Mouse (Mus musculus) ES-E14 (cell line): ENCODE data around the gene Specc1l. TPM values are rescaled to one million over a fixed set of nuclear protein-coding genes. Genes with fewer than 3 reads are reported as not detected.

Experiments used
- DNase-seq: peaks from one replicate; pipeline ENCODE4 v3.0.0-alpha.2; 2013; ENCODE audit warnings: low read depth, low spot score
- H3K27ac ChIP-seq: 2 replicates; pipeline ENCODE4 v1.5.1; 2012; ENCODE audit warnings: low read depth, mild to moderate bottlenecking, low read length, moderate library complexity, mixed read lengths; ENCODE audit not compliant: poor library complexity, insufficient read depth, severe bottlenecking
- H3K36me3 ChIP-seq: 2 replicates; pipeline ENCODE4 v1.6.1; 2012; ENCODE audit warnings: mild to moderate bottlenecking, low read length, moderate library complexity, mixed read lengths; ENCODE audit not compliant: control insufficient read depth, poor library complexity, insufficient read depth, severe bottlenecking
- H3K4me1 ChIP-seq, 2 experiments: fragments of 150-350 bp in 1 of 2; sonication (generic) in 1 of 2; 2 replicates each; pipeline ENCODE4 v1.6.1; 2012; ENCODE audit warnings: low read length in 2 of 2, mild to moderate bottlenecking in 1 of 2, mixed read lengths in 1 of 2; ENCODE audit not compliant: control insufficient read depth in 2 of 2, insufficient read depth in 2 of 2, poor library complexity in 1 of 2
- H3K4me3 ChIP-seq, 2 experiments: fragments of 150-350 bp in 1 of 2; sonication (generic) in 1 of 2; 2 replicates each; pipeline ENCODE4 v1.5.1; 2012; ENCODE audit warnings: low read length in 2 of 2, low read depth in 1 of 2, mild to moderate bottlenecking in 1 of 2, mixed read lengths in 1 of 2; ENCODE audit not compliant: insufficient read depth in 1 of 2, poor library complexity in 1 of 2, severe bottlenecking in 1 of 2
- H3K9ac ChIP-seq: 2 replicates; pipeline ENCODE4 v1.6.1; 2012; ENCODE audit warnings: low read depth, mild to moderate bottlenecking, low read length, mixed read lengths; ENCODE audit not compliant: poor library complexity, insufficient read depth, severe bottlenecking
- H3K9me3 ChIP-seq: fragments of 150-350 bp; sonication (generic); 2 replicates; pipeline ENCODE4 v1.6.1; 2012; ENCODE audit warnings: low read depth, mild to moderate bottlenecking, low read length; ENCODE audit not compliant: control insufficient read depth, insufficient read depth
- CHD2 ChIP-seq: IDR thresholded peaks from 2 replicates; pipeline ENCODE4 v1.6.1; 2014; ENCODE audit warnings: mild to moderate bottlenecking, low read depth, low read length, inconsistent platforms
- HCFC1 ChIP-seq: IDR thresholded peaks from 2 replicates; pipeline ENCODE4 v1.6.1; 2012; ENCODE audit warnings: low read length, inconsistent platforms, borderline replicate concordance; ENCODE audit not compliant: insufficient read depth
- MAFK ChIP-seq: IDR thresholded peaks from 2 replicates; pipeline ENCODE4 v1.6.1; 2014; ENCODE audit warnings: mild to moderate bottlenecking, low read depth, low read length, inconsistent platforms; ENCODE audit not compliant: insufficient read depth
- ZC3H11A ChIP-seq: IDR thresholded peaks from 2 replicates; pipeline ENCODE4 v1.6.1; 2012; ENCODE audit warnings: low read depth, mild to moderate bottlenecking, inconsistent platforms, low read length, borderline replicate concordance
- ZNF384 ChIP-seq: IDR thresholded peaks from 2 replicates; pipeline ENCODE4 v1.6.1; 2012; ENCODE audit warnings: low read depth, low read length, inconsistent platforms
- in situ Hi-C, 2 experiments: fragments of 600-800 bp; cut with MboI; formaldehyde crosslinking; loops; one replicate each; pipeline ENCODE4 v1.15.1; 2025; ENCODE audit warnings: low sequenced_read_pairs in 2 of 2, inconsistent platforms in 1 of 2; ENCODE audit not compliant: unreplicated experiment in 2 of 2
- total RNA-seq: library from RNA; depleted of rRNA; stranded (reverse); fragments of 300-350 nt; gene quantifications from 2 replicates; pipeline ENCODE4 v1.2.3, GENCODE M21; 2012

Specc1l gene
- total RNA-seq, 1 experiment: 23.5 TPM

DNA sequence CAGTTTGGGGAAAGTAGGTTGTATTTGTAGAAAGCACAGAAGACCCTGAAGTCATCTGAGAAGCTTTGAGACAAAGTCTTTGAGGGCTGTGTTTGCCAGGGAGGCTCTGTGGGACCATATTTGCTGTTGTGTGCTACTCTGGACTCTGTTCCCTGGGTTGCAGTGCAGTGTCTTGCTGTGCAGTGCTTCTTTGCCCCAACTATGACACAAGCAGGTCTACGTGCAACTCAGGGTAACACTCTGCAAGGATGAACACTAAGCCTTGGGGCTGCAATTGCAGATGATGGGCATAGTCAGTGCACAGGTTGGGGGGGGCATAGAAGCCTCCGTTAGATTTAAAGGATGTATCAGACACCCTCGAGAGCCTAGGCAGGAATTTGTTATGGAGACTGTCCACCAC lies 8.8 kb downstream of the Specc1l start:
- Histone ChIP-seq H3K36me3 (no peaks in the 10 kb centered on the region), H3K9me3 (no peaks in the 10 kb centered on the region), H3K27ac (no peak overlapping the region), H3K9ac (no peak overlapping the region), H3K4me1 (no peaks in the 10 kb centered on the region), H3K4me3 (no peak overlapping the region)
- no peak for DNase-seq
- in situ Hi-C loops: no loop called here
- no peak for TF ChIP-seq HCFC1
- TF ChIP-seq CHD2: no peak
- no peak for TF ChIP-seq ZC3H11A
- TF ChIP-seq MAFK: no peak
- TF ChIP-seq ZNF384: no peak

GRCm38 (mm10) chr10:75221936-75222610 lies 10.2 kb downstream of the Specc1l start:
- TF ChIP-seq ZNF384 (no peak), ZC3H11A (no peak), HCFC1 (no peak), CHD2 (no peak), MAFK (no peak)
- no peak overlapping the region for H3K9ac ChIP-seq
- no peak overlapping the region for H3K4me3 ChIP-seq
- no peaks in the 10 kb centered on the region for H3K9me3 ChIP-seq
- H3K4me1 ChIP-seq: no peaks in the 10 kb centered on the region
- no peak overlapping the region for H3K27ac ChIP-seq
- DNase-seq: no peak
- in situ Hi-C loops: no loop called here
- H3K36me3 ChIP-seq: no peaks in the 10 kb centered on the region

DNA sequence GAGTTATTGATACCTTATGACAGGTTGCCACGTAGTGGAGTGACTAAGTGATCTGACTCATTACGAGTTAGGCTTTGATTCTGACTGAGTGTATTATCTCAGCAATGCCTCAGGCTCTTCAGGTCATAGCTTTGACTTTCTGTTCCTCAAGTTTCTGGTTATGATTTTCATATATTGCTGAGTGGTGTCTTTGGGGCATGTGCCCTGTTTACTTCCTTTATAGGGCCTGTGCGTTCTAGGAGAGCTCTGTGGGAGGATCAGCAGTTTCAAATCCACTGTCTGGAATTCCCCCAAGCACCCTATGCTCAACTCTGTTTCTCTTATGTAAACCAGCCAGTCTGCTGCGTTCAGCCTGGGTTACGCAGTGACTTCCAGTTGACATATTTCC lies 10.7 kb downstream of the Specc1l start:
- no peaks in the 10 kb centered on the region for H3K36me3 ChIP-seq
- DNase-seq: no peak
- H3K4me1 ChIP-seq: no peaks in the 10 kb centered on the region
- H3K9me3 ChIP-seq: no peaks in the 10 kb centered on the region
- no peak overlapping the region for H3K27ac ChIP-seq
- no peak for TF ChIP-seq MAFK
- no peak for TF ChIP-seq CHD2
- no peak for TF ChIP-seq HCFC1
- TF ChIP-seq ZNF384: no peak
- TF ChIP-seq ZC3H11A: no peak
- in situ Hi-C loops: no loop called here
- H3K9ac ChIP-seq: no peak overlapping the region
- no peak overlapping the region for H3K4me3 ChIP-seq

- TF ChIP-seq CHD2 (no peak), ZNF384 (no peak), ZC3H11A (no peak), MAFK (no peak), HCFC1 (no peak)
- Histone ChIP-seq H3K4me1 (no peaks in the 10 kb centered on the region), H3K9me3 (no peaks in the 10 kb centered on the region), H3K9ac (no peak overlapping the region), H3K4me3 (no peak overlapping the region), H3K27ac (no peak overlapping the region), H3K36me3 (no peaks in the 10 kb centered on the region)
- no peak for DNase-seq
- in situ Hi-C loops: no loop called here
Observed at GRCm38 (mm10) chr10:75224154-75224553, 12.3 kb downstream of the Specc1l start.

DNA sequence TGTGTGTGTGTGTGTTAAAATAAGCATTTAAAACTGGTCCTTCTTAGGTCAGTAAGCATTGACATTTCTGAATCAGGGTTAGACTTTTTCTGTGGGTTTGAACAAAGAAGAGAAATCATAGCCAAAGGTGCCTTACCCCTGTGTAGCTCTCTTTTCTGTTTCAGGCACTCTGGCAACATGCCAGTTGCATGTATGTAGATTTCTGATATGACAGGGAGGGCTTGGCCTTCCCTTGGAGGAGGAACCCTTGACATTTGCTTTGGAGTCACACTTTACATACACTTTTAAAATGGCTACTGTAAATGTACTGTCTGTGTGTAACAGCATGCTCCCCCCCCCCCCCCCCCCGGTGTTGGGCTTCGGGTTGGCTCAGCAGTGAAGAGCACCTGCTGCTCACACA lies 12.8 kb downstream of the Specc1l start:
- no peak overlapping the region for H3K4me3 ChIP-seq
- H3K36me3 ChIP-seq: no peaks in the 10 kb centered on the region
- H3K9me3 ChIP-seq: no peaks in the 10 kb centered on the region
- no peak for DNase-seq
- H3K27ac ChIP-seq: no peak overlapping the region
- H3K9ac ChIP-seq: no peak overlapping the region
- in situ Hi-C loops: no loop called here
- TF ChIP-seq ZC3H11A (no peak), ZNF384 (no peak), CHD2 (no peak), HCFC1 (no peak), MAFK (no peak)
- no peaks in the 10 kb centered on the region for H3K4me1 ChIP-seq
